Mouse (Mus musculus) stomach, embryonic 16.5 days (tissue): Measurements from ENCODE around the gene Bola1. TPM values are rescaled to one million over a fixed set of nuclear protein-coding genes. Genes with fewer than 3 reads are reported as not detected.
"Not testable (repeated sequence)": the region's sequence is repeated elsewhere in the genome, so short reads cannot be mapped to it uniquely, and the experiment has no call there.

Experiments used
- ATAC-seq: fragments of 200-750 bp; cut with Nextera tagmentation; 2 replicates; pipeline ENCODE4 v1.8.0; 2017; ENCODE audit warnings: moderate number of reproducible peaks, moderate TSS enrichment; ENCODE audit not compliant: insufficient read depth, low FRiP score
- H3K27ac ChIP-seq: fragments of 300-500 bp; sonication (generic); 2 replicates; pipeline ENCODE4 v1.5.1; 2014; ENCODE audit warnings: low read length
- H3K27me3 ChIP-seq: fragments of 300-500 bp; sonication (generic); 2 replicates; pipeline ENCODE4 v1.6.1; 2014; ENCODE audit warnings: low read length, control low read depth, mixed read lengths; ENCODE audit not compliant: control insufficient read depth, insufficient read depth
- H3K36me3 ChIP-seq: fragments of 300-500 bp; sonication (generic); 2 replicates; pipeline ENCODE4 v1.6.1; 2014; ENCODE audit warnings: low read length; ENCODE audit not compliant: control insufficient read depth, insufficient read depth
- H3K4me1 ChIP-seq: fragments of 300-500 bp; sonication (generic); 2 replicates; pipeline ENCODE4 v1.6.1; 2014; ENCODE audit warnings: low read length, control low read depth, mixed read lengths; ENCODE audit not compliant: control insufficient read depth, insufficient read depth
- H3K4me2 ChIP-seq: fragments of 300-500 bp; sonication (generic); 2 replicates; pipeline ENCODE4 v1.6.1; 2014; ENCODE audit warnings: low read depth, low read length, mixed read lengths
- H3K4me3 ChIP-seq: fragments of 300-500 bp; sonication (generic); replicated peaks from 2 replicates; pipeline ENCODE4 v1.5.1; 2014; ENCODE audit warnings: mild to moderate bottlenecking, low read length
- H3K9ac ChIP-seq: fragments of 300-500 bp; sonication (generic); 2 replicates; pipeline ENCODE4 v1.6.1; 2014; ENCODE audit warnings: low read length
- H3K9me3 ChIP-seq: fragments of 300-500 bp; sonication (generic); replicated peaks from 2 replicates; pipeline ENCODE4 v1.6.1; 2016; ENCODE audit warnings: low read length, control low read depth; ENCODE audit not compliant: control insufficient read depth
- WGBS: fragments of 180-500 bp; shearing (Covaris S2); extraction: QIAGEN DNeasy Blood & Tissue Kit; methylation state at CpG from one replicate; pipeline ENCODE4 v1.1.7; 2014; 5-methylcytosine and 5-hydroxymethylcytosine counted together
- polyA plus RNA-seq: library from polyadenylated mRNA; unstranded; fragments of >200 nt; fragmentation: Nextera tagmentation; extraction: Ambion mirVana; gene quantifications from 2 replicates; pipeline ENCODE4 v1.2.1, GENCODE M21; 2015

The Bola1 gene
- polyA plus RNA-seq, 1 experiment from 2014 or later: 50.0 TPM

- H3K36me3 ChIP-seq: peaks cover 24% of the 10 kb centered on the region
- no peak overlapping the region for H3K9ac ChIP-seq
- no peak overlapping the region for H3K27ac ChIP-seq
- no peak overlapping the region for H3K4me3 ChIP-seq
- H3K9me3 ChIP-seq: no peaks in the 10 kb centered on the region
- no peak for ATAC-seq
- H3K27me3 ChIP-seq: no peaks in the 10 kb centered on the region
- 84% methylated on average over 2 of the region's 2 CpGs for WGBS
- H3K4me1 ChIP-seq: peaks cover 24% of the 10 kb centered on the region
- no peak overlapping the region for H3K4me2 ChIP-seq
These were observed 40.6 kb downstream of the Bola1 start for GRCm38 (mm10) chr3:96178902-96179301.

- H3K4me2 ChIP-seq: no peak overlapping the region
- H3K36me3 ChIP-seq: peaks cover 24% of the 10 kb centered on the region
- no peak overlapping the region for H3K9ac ChIP-seq
- WGBS: 88% methylated on average over 4 of the region's 4 CpGs
- H3K27ac ChIP-seq: no peak overlapping the region
- peaks cover 24% of the 10 kb centered on the region for H3K4me1 ChIP-seq
- no peaks in the 10 kb centered on the region for H3K9me3 ChIP-seq
- no peak for ATAC-seq
- H3K4me3 ChIP-seq: no peak overlapping the region
- no peaks in the 10 kb centered on the region for H3K27me3 ChIP-seq
These were observed 41.1 kb downstream of the Bola1 start for GRCm38 (mm10) chr3:96178427-96178826.

- no peak for ATAC-seq
- Histone ChIP-seq H3K4me3 (no peak overlapping the region), H3K4me1 (peaks cover 15% of the 10 kb centered on the region), H3K36me3 (peaks cover 24% of the 10 kb centered on the region), H3K4me2 (no peak overlapping the region), H3K9me3 (no peaks in the 10 kb centered on the region), H3K9ac (no peak overlapping the region), H3K27me3 (no peaks in the 10 kb centered on the region), H3K27ac (no peak overlapping the region)
- 92% methylated on average over 6 of the region's 6 CpGs for WGBS
These were observed 44.3 kb downstream of the Bola1 start for GRCm38 (mm10) chr3:96175251-96175650.

GRCm38 (mm10) chr3:96174042-96174441 lies 45.5 kb downstream of the Bola1 start:
- H3K9ac ChIP-seq, H3K4me3 ChIP-seq, H3K27ac ChIP-seq, H3K4me2 ChIP-seq, H3K27me3 ChIP-seq, ATAC-seq, H3K9me3 ChIP-seq: not testable (repeated sequence)
- 82% methylated on average over 4 of the region's 4 CpGs for WGBS
- Histone ChIP-seq H3K36me3 (peaks cover 24% of the 10 kb centered on the region), H3K4me1 (peaks cover 15% of the 10 kb centered on the region)

- Histone ChIP-seq H3K27ac (no peak overlapping the region), H3K9me3 (no peaks in the 10 kb centered on the region), H3K4me2 (peak overlapping the region; percentile 82), H3K9ac (peak overlapping the region; percentile 79), H3K27me3 (no peaks in the 10 kb centered on the region), H3K4me1 (peaks cover 15% of the 10 kb centered on the region), H3K36me3 (peaks cover 22% of the 10 kb centered on the region), H3K4me3 (peak overlapping the region; percentile 89)
- WGBS: 33% methylated on average over 7 of the region's 7 CpGs
- no peak for ATAC-seq
These were observed 46.3 kb downstream of the Bola1 start for GRCm38 (mm10) chr3:96173185-96173584.

- Histone ChIP-seq H3K9me3 (no peaks in the 10 kb centered on the region), H3K4me3 (peak within 1 kb of the TSS; percentile 89), H3K27me3 (no peaks in the 10 kb centered on the region), H3K9ac (peak within 1 kb of the TSS; percentile 79), H3K27ac (peak within 1 kb of the TSS; percentile 99), H3K36me3 (peaks cover 17% of the 10 kb centered on the region; the same call in 1 of the 2 replicates), H3K4me2 (peak within 1 kb of the TSS; percentile 82), H3K4me1 (peaks cover 15% of the 10 kb centered on the region)
- ATAC-seq: peak; percentile 95
- 0% methylated on average over 56 of the region's 58 CpGs for WGBS
These were observed 47.0 kb downstream of the Bola1 start, which contains the start of gene Sf3b4 for GRCm38 (mm10) chr3:96172197-96173178. Gene Sf3b4 (plus strand): TSS chr3:96172332.

GRCm38 (mm10) chr3:96171583-96172196 lies 47.8 kb downstream of the Bola1 start:
- peak overlapping the region; percentile 89 for H3K4me3 ChIP-seq
- H3K36me3 ChIP-seq: peaks cover 17% of the 10 kb centered on the region; the same call in 1 of the 2 replicates
- peaks cover 15% of the 10 kb centered on the region for H3K4me1 ChIP-seq
- H3K9me3 ChIP-seq: no peaks in the 10 kb centered on the region
- peak; percentile 8; the same call in 1 of the 2 replicates for ATAC-seq
- peak overlapping the region; percentile 71 for H3K4me2 ChIP-seq
- peak overlapping the region; percentile 99 for H3K27ac ChIP-seq
- H3K27me3 ChIP-seq: no peaks in the 10 kb centered on the region
- H3K9ac ChIP-seq: peak overlapping the region; percentile 79
- WGBS: 15% methylated on average over 18 of the region's 18 CpGs

GRCm38 (mm10) chr3:96170976-96171545 lies 48.4 kb downstream of the Bola1 start:
- WGBS: 47% methylated on average over 10 of the region's 10 CpGs
- Histone ChIP-seq H3K4me3 (peak overlapping the region; percentile 89), H3K27me3 (no peaks in the 10 kb centered on the region), H3K4me2 (peak overlapping the region; percentile 71), H3K27ac (peak overlapping the region; percentile 99), H3K9ac (peak overlapping the region; percentile 79), H3K4me1 (peaks cover 15% of the 10 kb centered on the region), H3K36me3 (peaks cover 12% of the 10 kb centered on the region; the same call in 1 of the 2 replicates), H3K9me3 (no peaks in the 10 kb centered on the region)
- no peak for ATAC-seq
